Mouse (Mus musculus) left cerebral cortex, postnatal 10 days (tissue): Measurements from ENCODE around the gene Magi1. TPM values are rescaled to one million over a fixed set of nuclear protein-coding genes. Genes with fewer than 3 reads are reported as not detected.
"Not testable (repeated sequence)": the region's sequence is repeated elsewhere in the genome, so short reads cannot be mapped to it uniquely, and the experiment has no call there.

Experiments used
- DNase-seq, 2 experiments: peaks; one replicate each; pipeline ENCODE4 v3.0.0; 2021 to 2022; ENCODE audit warnings: low spot score in 2 of 2, mixed read lengths in 1 of 2; ENCODE audit errors: extremely low spot score in 1 of 2
- intact Hi-C: fragments of 180-260 bp; cut with DNase I; formaldehyde crosslinking; loops from one replicate; pipeline ENCODE4 v1.15.1; 2025
- total RNA-seq, 2 experiments: library from RNA; stranded (reverse); gene quantifications; 2 replicates each; pipeline ENCODE4 v1.2.3; 2021

The Magi1 gene
- total RNA-seq, 2 experiments from 2014 or later: 89.8 to 91.8 TPM

GRCm38 (mm10) chr6:94060621-94061213 lies 223.0 kb downstream of the Magi1 start:
- no peak for DNase-seq
- intact Hi-C loops: no loop called here

GRCm38 (mm10) chr6:94059090-94059489 lies 224.6 kb downstream of the Magi1 start:
- intact Hi-C loops: loop anchor here (10.0 kb wide), 1 partner anchor 1274 kb away; no protein-coding TSS in a partner anchor
- DNase-seq: no peak

GRCm38 (mm10) chr6:94053920-94054319 lies 229.8 kb downstream of the Magi1 start:
- intact Hi-C loops: loop anchor here (10.0 kb wide), 1 partner anchor 1269 kb away; no protein-coding TSS in a partner anchor
- DNase-seq: peak; percentile 48 to 62

- DNase-seq: no peak
- intact Hi-C loops: no loop called here
Measured at GRCm38 (mm10) chr6:94045180-94045579, 238.5 kb downstream of the Magi1 start.

- no peak for DNase-seq
- intact Hi-C loops: loop anchor here (5.0 kb wide), 1 partner anchor 286 kb away; no protein-coding TSS in a partner anchor
Measured at GRCm38 (mm10) chr6:94043461-94043860, 240.3 kb downstream of the Magi1 start.

- DNase-seq: peak; percentile 29 to 53
- intact Hi-C loops: loop anchor here (5.0 kb wide), 1 partner anchor 283 kb away; no protein-coding TSS in a partner anchor
Measured at GRCm38 (mm10) chr6:94040093-94040492, 243.6 kb downstream of the Magi1 start.

GRCm38 (mm10) chr6:94038897-94039296 lies 244.8 kb downstream of the Magi1 start:
- no peak for DNase-seq
- intact Hi-C loops: no loop called here

- DNase-seq: no peak
- intact Hi-C loops: no loop called here
Measured at GRCm38 (mm10) chr6:94036554-94036953, 247.2 kb downstream of the Magi1 start.

- DNase-seq: no peak
- intact Hi-C loops: no loop called here
Measured at GRCm38 (mm10) chr6:94026361-94026760, 257.4 kb downstream of the Magi1 start.

GRCm38 (mm10) chr6:94022437-94022836 lies 261.3 kb downstream of the Magi1 start:
- no peak for DNase-seq
- intact Hi-C loops: no loop called here

GRCm38 (mm10) chr6:94021239-94021962 lies 262.3 kb downstream of the Magi1 start:
- intact Hi-C loops: no loop called here

GRCm38 (mm10) chr6:94020566-94020965 lies 263.2 kb downstream of the Magi1 start:
- no peak for DNase-seq
- intact Hi-C loops: no loop called here

More at GRCm38 (mm10) chr6:94021239-94021962, 262.3 kb downstream of the Magi1 start:
- no peak for DNase-seq

GRCm38 (mm10) chr6:94019935-94020334 lies 263.8 kb downstream of the Magi1 start:
- no peak for DNase-seq
- intact Hi-C loops: no loop called here

GRCm38 (mm10) chr6:94013761-94014160 lies 270.0 kb downstream of the Magi1 start:
- DNase-seq: no peak
- intact Hi-C loops: no loop called here

GRCm38 (mm10) chr6:94011947-94012346 lies 271.8 kb downstream of the Magi1 start:
- intact Hi-C loops: no loop called here
- DNase-seq: peak in 1 of 2 experiments; percentile 30

GRCm38 (mm10) chr6:94011521-94011920 lies 272.2 kb downstream of the Magi1 start:
- intact Hi-C loops: no loop called here
- DNase-seq: no peak

GRCm38 (mm10) chr6:94008577-94008976 lies 275.1 kb downstream of the Magi1 start:
- no peak for DNase-seq

GRCm38 (mm10) chr6:94003586-94003985 lies 280.1 kb downstream of the Magi1 start:
- DNase-seq, intact Hi-C loops: not testable (repeated sequence)

More at GRCm38 (mm10) chr6:94008577-94008976, 275.1 kb downstream of the Magi1 start:
- intact Hi-C loops: no loop called here

GRCm38 (mm10) chr6:93996841-93997485 lies 286.8 kb downstream of the Magi1 start:
- DNase-seq: no peak
- intact Hi-C loops: no loop called here
